Mouse (Mus musculus): Measurements from ENCODE around the gene Prune2.

DNA sequence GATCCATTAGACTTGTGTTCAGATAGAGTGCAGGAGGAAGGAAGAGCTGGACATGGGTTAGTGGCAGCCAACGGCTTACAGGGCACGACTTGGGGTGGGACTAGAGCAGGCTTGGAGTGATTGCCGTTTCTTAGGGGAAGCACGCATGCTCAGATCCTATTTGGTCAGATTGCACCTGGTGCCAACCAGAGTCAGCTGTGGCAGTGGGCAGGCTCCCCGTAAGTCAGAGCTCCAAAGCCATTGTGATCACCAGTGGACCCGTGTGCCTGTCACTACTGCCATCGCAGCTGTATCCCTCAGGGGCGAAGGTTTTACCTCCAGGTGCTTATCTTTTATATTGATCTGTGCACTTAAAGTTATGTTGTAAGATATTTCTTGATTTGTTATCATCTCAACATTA lies 21.3 kb upstream of the Prune2 start:
- TF ChIP-seq POLR2A (IDR thresholded peaks at IDR 0.05; ENCODE audit: borderline replicate concordance, extremely low read depth, low read depth, low read length): no peak
- no peak for TF ChIP-seq CTCF (IDR thresholded peaks at IDR 0.05; ENCODE audit: insufficient read depth, low read length)
